Mouse (Mus musculus) kidney, adult 2 months (tissue): ENCODE measurements around the gene Sema5a.

Experiments
- CTCF ChIP-seq: fragments of 200-500 bp; conservative IDR thresholded peaks from 2 replicates; pipeline ENCODE4 v1.5.1; 2011; ENCODE audit warnings: low read depth, mild to moderate bottlenecking, control low read depth, low read length, moderate library complexity, mixed read lengths; ENCODE audit not compliant: insufficient read depth, insufficient read length
- POLR2A ChIP-seq: fragments of 200-500 bp; IDR thresholded peaks from one replicate; pipeline ENCODE4 v1.6.1; 2011; ENCODE audit warnings: low read depth, low read length, control low read depth

DNA sequence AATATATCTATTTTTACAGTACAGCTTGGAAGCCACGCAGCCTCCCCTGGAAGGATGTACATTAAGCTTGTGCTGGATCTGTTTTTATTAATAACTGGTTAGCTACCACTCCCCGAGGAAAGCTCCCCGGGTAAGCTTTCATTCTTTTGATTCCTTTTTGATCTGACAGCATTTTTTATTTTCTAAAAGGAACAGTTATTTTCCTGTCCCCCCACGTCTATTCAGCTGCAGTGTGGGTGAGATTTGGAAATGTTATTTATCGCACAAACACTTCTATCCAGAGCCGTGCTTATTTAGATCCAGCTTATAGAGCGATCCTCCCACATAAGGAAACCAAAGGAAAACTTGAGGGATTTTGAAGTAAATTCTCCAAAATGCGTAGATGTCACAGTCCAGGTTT is 158.7 kb downstream of the Sema5a start:
- no peak for TF ChIP-seq CTCF
- no peak for TF ChIP-seq POLR2A
